Mouse (Mus musculus) liver, postnatal 0 days (tissue): ENCODE data around the gene Slc6a20b.

Source experiments
- CTCF ChIP-seq: sonication (generic); IDR thresholded peaks from 2 replicates; pipeline ENCODE4 v1.5.1; 2016; ENCODE audit warnings: antibody characterized with exemption, low read depth
- EP300 ChIP-seq: IDR thresholded peaks from 2 replicates; pipeline ENCODE4 v1.6.1; 2016; ENCODE audit warnings: antibody characterized with exemption, low read depth, mild to moderate bottlenecking

GRCm38 (mm10) chr9:123640106-123640505 is 7.7 kb upstream of the Slc6a20b start:
- no peak for TF ChIP-seq CTCF
- no peak for TF ChIP-seq EP300
